Mouse (Mus musculus): ENCODE data around the gene Catsperz. TPM values are rescaled to one million over a fixed set of nuclear protein-coding genes. Genes with fewer than 3 reads are reported as not detected.
"Not testable (repeated sequence)": the region's sequence is repeated elsewhere in the genome, so short reads cannot be mapped to it uniquely, and the experiment has no call there.

The Catsperz gene
- polyA plus RNA-seq, 1 experiment from 2014 or later, result 0.73 TPM

DNA sequence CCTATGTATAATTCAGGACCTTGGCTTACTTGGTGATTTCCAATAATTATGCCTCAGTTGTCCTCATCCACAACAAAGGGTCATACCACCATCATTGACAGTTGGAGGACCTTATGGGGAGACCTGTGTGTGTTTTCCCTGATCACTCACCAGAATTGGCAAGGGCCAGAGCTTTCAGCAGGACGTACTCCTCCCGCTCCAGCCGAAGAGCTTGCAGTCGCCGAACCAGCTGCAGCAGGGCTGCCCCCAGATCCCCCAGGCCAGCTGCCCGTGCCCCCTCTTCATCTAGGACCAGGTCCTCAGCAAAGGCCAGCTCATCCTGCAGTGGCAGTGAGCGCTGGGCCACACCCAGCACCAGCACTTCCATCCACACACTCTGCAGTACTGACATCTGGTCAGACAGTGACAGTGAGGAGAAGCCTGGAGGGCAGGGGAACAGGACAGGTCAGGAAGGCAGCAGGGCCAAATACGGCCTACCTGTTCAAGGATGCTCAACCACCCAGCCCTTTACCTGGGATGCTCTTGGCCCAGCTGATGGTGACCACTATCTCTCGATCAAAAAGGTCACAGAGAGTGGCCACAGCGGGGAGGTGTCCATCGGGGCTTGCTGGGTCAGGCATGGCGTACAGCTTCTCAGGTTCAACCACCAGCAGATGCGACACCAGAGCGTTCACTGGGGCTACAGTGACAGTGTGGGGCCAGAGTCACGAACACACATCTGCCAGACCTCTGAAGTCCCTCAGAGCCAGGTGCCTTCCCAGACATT lies 12.8 kb downstream of the Catsperz start:
- 83% methylated on average over 15 of the region's 15 CpGs for WGBS (ENCODE audit: insufficient replicate concordance)
- H3K27me3 ChIP-seq, result no peaks in the 10 kb centered on the region
- no peak overlapping the region for H3K9ac ChIP-seq
- ATAC-seq (ENCODE audit: low read depth) (no peak), DNase-seq (no peak)
- H3K27ac ChIP-seq, result peak overlapping the region; percentile 18; the same call in 1 of the 2 replicates
- H3K4me3 ChIP-seq (replicated peaks), result no peak overlapping the region
- H3K9me3 ChIP-seq (replicated peaks), result no peaks in the 10 kb centered on the region
- peaks cover 36% of the 10 kb centered on the region for H3K36me3 ChIP-seq
- peaks cover 75% of the 10 kb centered on the region for H3K4me1 ChIP-seq (replicated peaks)
- H3K4me2 ChIP-seq, result no peak overlapping the region

DNA sequence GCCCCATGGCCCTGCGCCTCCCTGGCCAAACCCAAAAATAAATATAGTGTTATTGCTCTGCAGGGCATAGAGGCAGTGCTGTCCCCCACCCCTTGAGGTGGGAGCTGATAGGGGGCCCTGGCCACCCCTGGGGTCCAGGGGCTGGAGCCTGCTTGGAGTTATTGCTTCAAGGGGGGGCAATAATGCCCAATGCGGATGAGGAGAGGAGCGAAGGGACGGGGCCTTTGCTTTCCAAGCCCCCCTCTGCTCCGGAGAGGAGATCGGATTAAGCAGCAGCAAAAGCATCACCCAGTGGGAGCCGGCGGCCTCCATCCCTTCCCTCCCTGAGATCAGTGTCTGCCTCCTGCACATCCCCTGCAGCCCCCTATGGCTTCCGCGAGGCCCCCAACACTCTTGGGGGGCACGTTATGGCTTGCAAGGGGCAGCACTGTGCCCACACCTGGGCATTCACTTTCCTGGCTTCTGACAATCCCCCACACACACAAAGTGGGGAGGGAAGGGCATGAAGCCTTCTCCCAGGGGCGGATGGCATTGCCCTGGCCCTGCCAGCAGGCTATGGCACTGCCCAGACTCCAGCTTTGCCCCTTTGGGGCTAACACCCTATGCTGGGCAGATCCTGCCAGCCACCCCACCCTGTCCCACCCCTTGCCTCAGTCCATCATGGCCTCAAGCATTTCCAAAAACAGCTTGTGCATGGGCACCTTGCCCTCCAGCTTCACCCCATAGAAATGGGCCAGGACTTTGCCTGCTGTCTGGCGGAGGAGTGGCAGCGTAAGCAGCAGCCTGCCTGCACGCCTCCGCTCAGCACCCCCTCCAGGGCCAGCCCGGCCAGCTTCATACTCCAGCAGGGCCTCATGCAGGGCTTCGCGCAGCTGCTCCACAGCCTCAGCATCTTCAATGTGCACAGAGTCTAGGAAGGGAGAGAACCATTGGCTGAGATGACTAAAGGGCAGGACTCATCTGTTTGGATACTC lies 13.8 kb downstream of the Catsperz start:
- no peak for ATAC-seq (ENCODE audit: low read depth)
- H3K9ac ChIP-seq, result peak overlapping the region; percentile 69
- peak overlapping the region; percentile 95 for H3K4me2 ChIP-seq
- H3K4me3 ChIP-seq (replicated peaks), result peak overlapping the region; percentile 77
- DNase-seq, result no peak
- WGBS (ENCODE audit: insufficient replicate concordance), result 81% methylated on average over 19 of the region's 19 CpGs
- H3K27me3 ChIP-seq, result no peaks in the 10 kb centered on the region
- H3K9me3 ChIP-seq (replicated peaks), result no peaks in the 10 kb centered on the region
- peak overlapping the region; percentile 2 for H3K27ac ChIP-seq
- peaks cover 41% of the 10 kb centered on the region for H3K36me3 ChIP-seq
- peaks cover 75% of the 10 kb centered on the region for H3K4me1 ChIP-seq (replicated peaks)

GRCm38 (mm10) chr19:6910306-6910705 lies 14.9 kb downstream of the Catsperz start:
- H3K4me1 ChIP-seq (replicated peaks), result peaks cover 65% of the 10 kb centered on the region
- ATAC-seq (ENCODE audit: low read depth) (peak; percentile 30), DNase-seq (peak; percentile 63)
- peak overlapping the region; percentile 95 for H3K4me2 ChIP-seq
- peak overlapping the region; percentile 94 for H3K27ac ChIP-seq
- H3K9ac ChIP-seq, result peak overlapping the region; percentile 84
- H3K9me3 ChIP-seq (replicated peaks); H3K27me3 ChIP-seq: not testable (repeated sequence)
- under 1% methylated on average over 30 of the region's 30 CpGs for WGBS (ENCODE audit: insufficient replicate concordance)
- peaks cover 51% of the 10 kb centered on the region for H3K36me3 ChIP-seq
- peak overlapping the region; percentile 77 for H3K4me3 ChIP-seq (replicated peaks)

GRCm38 (mm10) chr19:6909507-6910289 lies 15.5 kb downstream of the Catsperz start, which contains the start of the genes Trmt112 and Prdx5:
Gene Trmt112, plus strand, starts transcription at chr19:6909698.
Gene Prdx5, minus strand, starts transcription at chr19:6910106.
- ATAC-seq (ENCODE audit: low read depth) (peak; percentile 89), DNase-seq (peak; percentile 84)
- H3K4me1 ChIP-seq (replicated peaks), result peaks cover 63% of the 10 kb centered on the region
- no peaks in the 10 kb centered on the region for H3K9me3 ChIP-seq (replicated peaks)
- WGBS (ENCODE audit: insufficient replicate concordance), result under 1% methylated on average over 65 of the region's 65 CpGs
- H3K4me2 ChIP-seq, result peak within 1 kb of the TSS; percentile 95
- peak within 1 kb of the TSS; percentile 77 for H3K4me3 ChIP-seq (replicated peaks)
- H3K36me3 ChIP-seq, result peaks cover 54% of the 10 kb centered on the region
- no peaks in the 10 kb centered on the region for H3K27me3 ChIP-seq
- H3K27ac ChIP-seq, result peak within 1 kb of the TSS; percentile 94
- H3K9ac ChIP-seq, result peak within 1 kb of the TSS; percentile 84

DNA sequence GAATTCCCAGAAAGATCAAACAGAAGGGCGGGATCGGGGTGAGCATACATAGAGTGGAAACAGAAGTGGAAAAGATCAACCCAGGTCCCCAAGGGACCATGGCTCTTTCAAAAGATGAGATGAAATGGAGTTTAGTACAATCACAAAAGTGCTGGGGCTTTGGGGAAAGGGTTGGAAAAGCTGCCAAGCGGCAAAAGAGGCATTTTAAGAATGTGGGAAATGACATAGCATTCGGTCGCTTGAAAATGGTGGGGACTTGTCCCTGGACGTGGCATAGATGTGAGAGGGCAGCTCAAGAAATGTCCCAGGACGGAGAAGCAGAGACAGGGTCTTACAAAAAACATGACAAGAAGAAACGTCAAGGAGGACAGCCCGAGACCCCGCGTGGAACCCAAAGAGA lies 16.2 kb downstream of the Catsperz start:
- peak overlapping the region; percentile 95 for H3K4me2 ChIP-seq
- H3K9me3 ChIP-seq (replicated peaks), result no peaks in the 10 kb centered on the region
- ATAC-seq (ENCODE audit: low read depth) (0 out of 2 replicates have a peak, but pooled peaks have one; percentile 0), DNase-seq (no peak)
- peaks cover 57% of the 10 kb centered on the region for H3K4me1 ChIP-seq (replicated peaks)
- peak overlapping the region; percentile 77 for H3K4me3 ChIP-seq (replicated peaks)
- peaks cover 53% of the 10 kb centered on the region for H3K36me3 ChIP-seq
- peak overlapping the region; percentile 84 for H3K9ac ChIP-seq
- 8% methylated on average over 11 of the region's 11 CpGs for WGBS (ENCODE audit: insufficient replicate concordance)
- peak overlapping the region; percentile 94 for H3K27ac ChIP-seq
- no peaks in the 10 kb centered on the region for H3K27me3 ChIP-seq

DNA sequence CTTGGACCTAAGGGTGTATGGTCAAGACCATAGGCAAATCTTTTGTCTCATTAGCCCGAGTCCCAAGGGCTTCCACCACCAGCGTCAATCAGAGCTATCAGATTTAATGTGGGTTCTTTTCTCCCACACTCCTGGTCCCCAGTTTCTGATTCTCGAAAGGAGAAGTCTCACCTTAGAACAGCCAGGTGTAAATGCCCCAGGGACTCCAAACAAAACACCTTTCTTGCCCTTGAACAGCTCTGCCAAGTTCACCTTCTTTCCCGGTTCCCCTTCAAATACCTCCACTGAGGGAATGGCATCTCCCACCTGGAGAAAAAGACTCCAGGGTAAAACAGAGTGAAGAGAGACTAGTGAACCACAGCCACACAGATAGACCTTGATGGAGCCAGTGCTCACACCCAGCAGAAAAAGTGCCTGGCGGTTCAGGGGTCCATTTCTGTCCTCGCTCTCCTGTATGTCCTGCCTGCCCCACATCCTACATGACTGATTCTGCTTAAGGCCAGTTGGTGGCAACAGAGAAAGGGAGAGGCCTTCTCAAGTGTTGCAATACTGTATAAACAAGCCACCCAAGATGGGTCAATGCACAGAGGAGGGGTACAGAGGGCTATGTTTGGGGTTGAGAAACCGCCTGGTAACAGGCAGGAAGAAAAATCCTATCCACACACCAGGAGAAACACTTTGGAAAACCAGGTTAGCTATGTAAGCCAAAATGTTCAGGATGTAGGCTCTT lies 17.2 kb downstream of the Catsperz start:
- Histone ChIP-seq H3K36me3 (peaks cover 42% of the 10 kb centered on the region), H3K9ac (peak overlapping the region; percentile 84), H3K27ac (peak overlapping the region; percentile 94), H3K4me2 (peak overlapping the region; percentile 95), H3K4me1 (replicated peaks) (peaks cover 52% of the 10 kb centered on the region), H3K27me3 (no peaks in the 10 kb centered on the region), H3K4me3 (replicated peaks) (peak overlapping the region; percentile 77), H3K9me3 (replicated peaks) (no peaks in the 10 kb centered on the region)
- DNase-seq (no peak), ATAC-seq (ENCODE audit: low read depth) (no peak)
- WGBS (ENCODE audit: insufficient replicate concordance), result 67% methylated on average over 7 of the region's 7 CpGs

DNA sequence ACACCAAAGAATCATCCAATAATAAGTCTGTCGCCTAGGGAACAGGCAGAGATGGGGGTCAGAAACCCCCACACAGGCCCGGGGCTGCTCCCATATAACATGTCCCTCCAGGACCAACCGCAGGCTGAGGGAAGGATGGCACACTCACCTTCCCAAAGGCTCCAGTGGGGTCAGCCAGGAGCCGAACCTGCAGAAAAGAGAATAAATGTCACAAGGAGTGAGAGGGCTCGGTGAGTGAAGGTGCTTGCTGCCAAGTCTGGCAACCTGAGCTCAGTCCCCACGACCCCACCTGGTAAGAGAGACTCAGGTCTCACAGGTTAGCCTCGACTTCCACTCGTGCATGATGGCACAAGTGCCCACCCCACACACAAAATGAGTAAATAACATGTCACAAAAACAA lies 18.1 kb downstream of the Catsperz start:
- Histone ChIP-seq H3K9ac (no peak overlapping the region), H3K4me3 (replicated peaks) (0 out of 2 replicates have a peak overlapping the region, but pooled peaks have one; percentile 77), H3K36me3 (peaks cover 34% of the 10 kb centered on the region), H3K27me3 (no peaks in the 10 kb centered on the region), H3K27ac (no peak overlapping the region), H3K9me3 (replicated peaks) (no peaks in the 10 kb centered on the region), H3K4me2 (0 out of 2 replicates have a peak overlapping the region, but pooled peaks have one; percentile 95), H3K4me1 (replicated peaks) (peaks cover 48% of the 10 kb centered on the region)
- no peak for DNase-seq
- 77% methylated on average over 8 of the region's 8 CpGs for WGBS (ENCODE audit: insufficient replicate concordance)
- no peak for ATAC-seq (ENCODE audit: low read depth)

DNA sequence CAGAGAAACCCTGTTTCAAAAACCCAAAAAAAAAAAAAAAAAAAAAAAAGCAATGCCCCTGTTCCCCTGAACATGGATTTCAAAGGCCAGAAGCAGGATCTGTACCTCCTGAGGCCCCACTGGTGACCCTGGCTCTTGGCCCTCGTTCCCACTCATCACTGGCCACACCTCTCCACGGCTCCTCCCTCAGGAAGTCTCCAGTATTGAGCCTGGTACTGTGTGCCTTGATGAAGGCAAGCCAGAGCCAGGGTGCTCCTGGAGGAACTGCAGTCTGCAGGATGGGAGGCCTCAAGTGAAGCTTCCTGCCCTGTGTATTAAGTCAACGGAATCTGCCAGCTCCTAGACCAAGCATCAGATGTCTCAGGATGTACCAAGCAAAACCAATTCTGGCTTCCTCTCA lies 19.0 kb downstream of the Catsperz start:
- H3K9ac ChIP-seq, result no peak overlapping the region
- H3K4me1 ChIP-seq (replicated peaks), result peaks cover 39% of the 10 kb centered on the region
- no peak overlapping the region for H3K27ac ChIP-seq
- no peak for ATAC-seq (ENCODE audit: low read depth)
- no peak overlapping the region for H3K4me3 ChIP-seq (replicated peaks)
- H3K9me3 ChIP-seq (replicated peaks), result no peaks in the 10 kb centered on the region
- H3K36me3 ChIP-seq, result peaks cover 25% of the 10 kb centered on the region
- WGBS (ENCODE audit: insufficient replicate concordance), result 74% methylated on average over 3 of the region's 3 CpGs
- H3K4me2 ChIP-seq, result no peak overlapping the region
- DNase-seq, result no peak
- no peaks in the 10 kb centered on the region for H3K27me3 ChIP-seq

GRCm38 (mm10) chr19:6905498-6906159 lies 19.6 kb downstream of the Catsperz start:
- no peak for DNase-seq
- ATAC-seq (ENCODE audit: low read depth), result no peak
- WGBS (ENCODE audit: insufficient replicate concordance), result 78% methylated on average over 11 of the region's 11 CpGs

DNA sequence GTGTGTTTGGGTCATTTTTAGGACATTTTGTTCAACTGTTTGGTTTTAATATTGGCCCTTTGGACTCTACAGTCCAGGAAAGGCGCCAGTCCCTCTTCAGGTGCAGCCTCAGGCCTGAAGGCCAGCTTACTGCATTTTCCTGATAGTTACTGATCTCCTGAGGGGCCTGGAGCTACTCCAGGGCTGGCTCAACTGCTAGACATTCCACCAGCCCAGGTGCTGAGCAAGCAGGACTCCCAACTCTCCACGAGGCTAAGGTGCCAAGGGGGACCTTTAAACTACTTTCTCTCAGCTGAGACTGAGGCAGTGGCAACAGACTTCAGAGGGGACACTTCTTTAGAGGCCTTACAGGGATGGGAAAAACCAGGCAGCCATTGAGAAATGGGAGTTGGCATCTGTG lies 20.3 kb downstream of the Catsperz start:
- 56% methylated on average over 2 of the region's 2 CpGs for WGBS (ENCODE audit: insufficient replicate concordance)
- no peak for ATAC-seq (ENCODE audit: low read depth)
- DNase-seq, result no peak

More at GRCm38 (mm10) chr19:6905498-6906159, 19.6 kb downstream of the Catsperz start:
- H3K9me3 ChIP-seq (replicated peaks), result no peaks in the 10 kb centered on the region
- no peak overlapping the region for H3K4me3 ChIP-seq (replicated peaks)
- no peaks in the 10 kb centered on the region for H3K27me3 ChIP-seq
- H3K27ac ChIP-seq, result no peak overlapping the region
- no peak overlapping the region for H3K4me2 ChIP-seq
- peaks cover 35% of the 10 kb centered on the region for H3K4me1 ChIP-seq (replicated peaks)
- peaks cover 22% of the 10 kb centered on the region for H3K36me3 ChIP-seq
- H3K9ac ChIP-seq, result no peak overlapping the region

More for the DNA sequence above, 20.3 kb downstream of the Catsperz start:
- Histone ChIP-seq H3K9ac (no peak overlapping the region), H3K27me3 (no peaks in the 10 kb centered on the region), H3K4me1 (replicated peaks) (peaks cover 32% of the 10 kb centered on the region), H3K4me2 (no peak overlapping the region), H3K27ac (no peak overlapping the region; the same call in 1 of the 2 replicates), H3K4me3 (replicated peaks) (no peak overlapping the region), H3K9me3 (replicated peaks) (no peaks in the 10 kb centered on the region), H3K36me3 (peaks cover 22% of the 10 kb centered on the region)
